Comparison of ENCODE assay signal across 15 mouse cellular contexts in the genomic region with DNA sequence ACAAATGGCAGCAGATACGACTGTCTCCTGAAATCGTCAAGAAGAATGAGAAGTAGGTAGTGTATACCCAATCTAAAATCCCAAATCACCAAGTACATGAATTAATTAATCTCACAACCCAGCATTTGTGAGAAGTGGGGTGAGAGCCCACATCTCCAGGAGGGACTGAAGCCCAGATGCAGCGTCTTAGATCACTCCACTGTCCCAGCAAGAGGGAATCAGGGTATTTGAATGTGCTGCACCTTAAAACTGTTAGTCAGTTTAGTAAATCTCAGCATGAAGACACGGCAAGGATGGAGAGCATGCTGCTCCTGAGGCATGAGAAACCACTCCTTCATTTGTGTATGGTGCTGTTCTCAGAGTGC.
"Had no signal": no experiment of that assay in that cellular context is flagged by ENCODE, and none has a peak within 500 bp of the region (broad histone marks: within the 10 kb centered on the region; RNA-seq: fewer than 3 reads in every experiment).

No protein-coding gene starts in this region.

- H3K4me2 ChIP-seq: limb, embryonic 15.5 days; liver, embryonic 12.5 days; lung, embryonic 14.5 days; midbrain, embryonic 12.5 days; neural tube, embryonic 13.5 days had no signal

- H3K9me3 ChIP-seq: limb, embryonic 15.5 days; liver, embryonic 12.5 days; midbrain, embryonic 12.5 days; neural tube, embryonic 13.5 days had no signal

- ATAC-seq: liver, embryonic 12.5 days had no signal

- H3K9ac ChIP-seq: limb, embryonic 15.5 days; liver, embryonic 12.5 days; lung, embryonic 14.5 days; midbrain, embryonic 12.5 days; neural tube, embryonic 13.5 days had no signal

- H3K27me3 ChIP-seq: limb, embryonic 15.5 days; liver, embryonic 12.5 days; midbrain, embryonic 12.5 days; neural tube, embryonic 13.5 days had no signal

- H3K4me3 ChIP-seq: limb, embryonic 15.5 days; liver, embryonic 12.5 days; midbrain, embryonic 12.5 days; neural tube, embryonic 13.5 days had no signal

- H3K36me3 ChIP-seq: limb, embryonic 15.5 days; liver, embryonic 12.5 days; midbrain, embryonic 12.5 days; neural tube, embryonic 13.5 days had no signal

- H3K4me1 ChIP-seq: limb, embryonic 15.5 days; liver, embryonic 12.5 days; midbrain, embryonic 12.5 days had no signal

- H3K27ac ChIP-seq: kidney, postnatal 0 days; limb, embryonic 15.5 days; liver, embryonic 12.5 days; midbrain, embryonic 12.5 days; neural tube, embryonic 13.5 days had no signal

- DNase-seq: kidney, adult 9 months; kidney, postnatal 36 days; layer of hippocampus, adult 9-11 months; layer of hippocampus, postnatal 36 days; lung, embryonic 14.5 days; lung, postnatal 10 days; lung, postnatal 4 days; right cerebral cortex, adult 18-20 months; right cerebral cortex, postnatal 25 days; thymus, postnatal 36 days had no signal
